Mouse (Mus musculus) kidney, adult 10 weeks (tissue): Measurements from ENCODE around the gene Errfi1. TPM values are rescaled to one million over a fixed set of nuclear protein-coding genes. Genes with fewer than 3 reads are reported as not detected.

Experiments
- polyA plus RNA-seq: library from polyadenylated mRNA; stranded (reverse); fragments of 350-450 nt; fragmentation: Illumina TruSeq; extraction: RNeasy Lipid Tissue Mini Kit (QIAGEN cat#74804); gene quantifications from one replicate; pipeline ENCODE4 v1.2.3, GENCODE M21; 2014; ENCODE audit warnings: low read depth, low replicate concordance

The Errfi1 gene
- 487 TPM for polyA plus RNA-seq

GRCm38 (mm10) chr4:150853680-150854461, at the start of gene Errfi1:
Gene Errfi1 (plus strand): TSS chr4:150853919.

GRCm38 (mm10) chr4:150914290-150914733, 60.6 kb downstream of the Errfi1 start, which contains the start of the genes Park7 and Tnfrsf9:
Gene Park7 (minus strand): TSS chr4:150914437.
Gene Tnfrsf9 (plus strand): TSS chr4:150914562.

Other genes starting within 250 kb of the Errfi1 start
- not detected for gene Slc45a1, start 201.7 kb upstream of the Errfi1 start, polyA plus RNA-seq
- 59.6 TPM for gene Park7, start 60.5 kb downstream of the Errfi1 start, polyA plus RNA-seq
- gene Tnfrsf9, start 60.6 kb downstream of the Errfi1 start, polyA plus RNA-seq, result not detected
- gene Uts2, start 143.2 kb downstream of the Errfi1 start, polyA plus RNA-seq, result not detected
- gene Per3, start 190.7 kb downstream of the Errfi1 start, polyA plus RNA-seq, result 1.4 TPM
- gene Vamp3, start 204.0 kb downstream of the Errfi1 start, polyA plus RNA-seq, result 87.6 TPM
- not detected for gene Gm13090, start 235.7 kb downstream of the Errfi1 start, polyA plus RNA-seq